Mouse (Mus musculus) gastrocnemius, adult 8-10 months (tissue): Measurements from ENCODE around the gene Wdr73. TPM values are rescaled to one million over a fixed set of nuclear protein-coding genes. Genes with fewer than 3 reads are reported as not detected.

Experiments used
- DNase-seq, 2 experiments: peaks; one replicate each; pipeline ENCODE4 v3.0.0; 2022; ENCODE audit warnings: low spot score in 2 of 2
- total RNA-seq, 4 experiments: library from RNA; stranded (reverse); gene quantifications; 2 replicates each; pipeline ENCODE4 v1.2.4; 2022

The Wdr73 gene
- total RNA-seq, 4 experiments from 2014 or later = 2.4 to 6.0 (median 3.8) TPM

DNA sequence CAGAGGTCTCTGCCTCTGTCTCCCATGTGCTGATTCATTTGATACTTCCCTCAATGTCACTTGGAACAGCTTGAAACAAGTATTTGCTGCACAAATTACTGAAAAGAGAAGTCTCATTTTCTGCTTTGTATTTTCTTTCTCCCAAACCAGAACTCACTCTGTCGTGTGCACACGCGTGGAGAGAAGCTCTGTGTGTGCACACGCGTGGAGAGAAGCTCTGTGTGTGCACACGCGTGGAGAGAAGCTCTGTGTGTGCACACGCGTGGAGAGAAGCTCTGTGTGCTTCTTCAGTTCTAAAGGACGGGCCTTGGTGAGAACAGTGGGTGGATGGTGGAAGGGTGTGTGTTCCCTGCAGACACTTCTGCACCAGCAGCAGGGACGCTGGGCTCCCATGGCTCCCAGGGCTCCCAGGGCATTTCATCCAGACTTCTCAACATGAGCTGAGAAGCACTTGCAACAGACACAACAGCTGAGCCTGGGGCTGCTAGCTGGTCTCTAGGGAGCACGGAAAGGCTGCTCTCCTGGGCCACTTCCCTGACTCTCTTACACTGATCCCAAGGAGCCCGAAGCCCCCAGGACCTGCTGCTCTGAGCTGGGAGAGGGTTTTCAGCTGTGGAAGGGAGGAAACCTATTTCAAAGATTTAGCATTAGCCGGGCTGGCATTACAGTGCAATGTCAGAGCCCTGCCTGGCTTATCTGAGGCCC lies 6.1 kb downstream of the Wdr73 start:
- DNase-seq = no peak

DNA sequence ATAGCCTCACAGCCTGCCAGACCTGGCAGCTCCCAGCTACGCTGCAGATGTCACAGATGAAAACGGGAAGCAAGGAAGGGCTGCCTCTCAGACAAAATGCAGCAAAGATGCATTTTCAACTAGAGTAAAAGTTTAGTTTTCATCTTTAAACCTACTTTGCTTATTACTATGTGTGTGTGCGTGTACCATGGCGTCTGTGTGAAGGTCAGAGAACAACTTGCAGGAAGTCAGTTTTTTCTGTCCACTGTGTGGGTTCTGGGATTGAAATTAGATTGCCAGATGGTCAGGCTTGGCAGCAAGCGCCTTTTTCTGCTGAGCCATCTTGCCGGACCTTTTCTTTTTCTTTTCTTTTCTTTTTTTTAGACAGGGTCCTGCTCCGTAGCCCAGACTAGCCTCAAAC lies 6.9 kb downstream of the Wdr73 start:
- DNase-seq = no peak

DNA sequence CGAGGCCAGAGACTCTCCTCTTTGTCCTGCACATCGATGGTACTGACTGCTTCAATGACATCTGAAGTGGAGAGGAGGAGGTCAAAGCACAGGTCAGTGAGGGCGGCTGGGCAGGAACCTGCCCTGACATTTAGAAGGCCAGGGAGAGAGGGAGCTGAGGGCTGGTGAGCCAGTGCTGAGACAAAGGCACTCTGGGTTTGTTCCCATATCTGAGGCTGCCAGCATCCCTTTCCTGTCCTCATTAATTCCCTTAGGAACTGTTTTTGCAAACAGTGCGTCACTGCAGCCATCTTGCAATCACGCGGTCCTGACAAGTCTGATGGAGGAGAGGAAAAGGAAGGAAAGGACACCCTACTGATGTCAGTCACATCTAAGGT lies 7.3 kb downstream of the Wdr73 start:
- DNase-seq = no peak

DNA sequence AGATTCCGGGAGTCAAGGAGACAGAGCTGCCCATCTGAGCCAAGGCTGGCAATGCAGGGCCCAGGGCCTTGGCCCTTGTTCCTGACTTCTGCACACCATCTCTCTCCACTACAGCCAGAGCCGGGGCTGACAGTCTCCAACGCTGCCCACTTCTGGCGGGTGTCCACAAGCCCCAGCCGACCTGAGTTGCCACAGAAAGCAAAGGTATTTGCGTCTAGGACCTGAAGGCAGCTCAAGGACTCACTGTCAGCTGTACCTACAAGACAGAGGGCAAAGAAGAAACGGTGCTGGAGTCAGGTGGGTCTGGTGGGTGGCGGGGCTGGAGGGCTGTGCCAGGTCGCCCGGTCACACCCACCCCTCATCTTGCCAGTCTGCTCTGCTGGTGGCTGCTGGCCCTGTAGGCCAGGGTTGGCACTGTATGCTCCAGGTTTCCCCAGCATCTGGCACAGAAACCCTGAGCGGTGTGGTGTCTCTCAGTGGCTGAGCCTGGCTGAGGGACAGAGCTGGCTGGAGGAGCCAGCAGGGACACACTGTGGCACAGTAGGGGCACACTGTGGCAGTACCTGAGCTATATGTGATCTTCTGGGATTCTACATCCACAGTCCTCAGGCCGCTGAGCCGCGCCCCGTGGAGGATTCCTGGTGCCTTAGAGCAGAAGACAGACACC lies 7.8 kb downstream of the Wdr73 start:
- no peak for DNase-seq

DNA sequence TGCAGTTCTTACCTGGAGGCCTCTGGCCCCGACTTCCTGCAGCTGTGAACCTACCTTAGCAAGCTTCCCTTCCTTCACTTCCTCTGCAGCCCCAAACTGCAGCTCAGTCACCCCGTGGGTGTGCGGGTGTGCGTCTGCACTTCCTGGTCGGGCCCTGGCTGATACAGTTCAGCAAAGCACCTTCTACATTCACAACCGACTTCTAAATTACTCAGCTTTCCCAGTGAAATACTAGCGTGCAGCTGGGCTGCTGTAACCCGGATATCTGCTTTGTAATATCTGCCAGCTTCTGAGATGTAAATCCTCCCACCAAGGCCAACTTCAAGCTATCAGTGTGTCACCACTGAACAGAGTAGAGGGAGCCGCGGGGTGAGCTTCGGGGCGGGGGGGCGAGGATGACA lies 11.2 kb downstream of the Wdr73 start:
- DNase-seq = no peak

DNA sequence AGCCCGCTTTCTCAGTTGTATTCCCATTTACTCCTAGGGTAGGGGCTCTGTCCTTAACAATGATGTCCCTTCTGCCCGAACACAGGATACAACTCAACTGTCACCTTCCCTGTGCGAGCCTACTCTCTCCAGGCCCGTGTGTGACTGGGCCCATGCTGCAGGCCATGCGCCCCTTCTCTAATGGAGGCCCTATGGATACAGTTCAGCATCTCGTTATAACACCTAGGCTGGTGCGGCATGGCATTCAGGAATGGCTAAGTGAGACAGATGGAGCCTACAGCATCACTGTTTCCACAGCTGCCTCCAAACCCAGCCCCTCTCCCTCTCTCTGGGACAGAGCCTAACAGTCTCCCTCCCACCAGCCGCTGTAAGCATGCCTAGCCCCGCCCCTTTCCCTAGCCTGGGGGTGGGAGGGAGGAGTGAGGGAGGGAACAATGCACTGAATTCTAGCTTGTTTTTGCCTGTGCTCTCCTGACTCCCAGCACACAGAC lies 12.0 kb downstream of the Wdr73 start:
- DNase-seq = no peak

DNA sequence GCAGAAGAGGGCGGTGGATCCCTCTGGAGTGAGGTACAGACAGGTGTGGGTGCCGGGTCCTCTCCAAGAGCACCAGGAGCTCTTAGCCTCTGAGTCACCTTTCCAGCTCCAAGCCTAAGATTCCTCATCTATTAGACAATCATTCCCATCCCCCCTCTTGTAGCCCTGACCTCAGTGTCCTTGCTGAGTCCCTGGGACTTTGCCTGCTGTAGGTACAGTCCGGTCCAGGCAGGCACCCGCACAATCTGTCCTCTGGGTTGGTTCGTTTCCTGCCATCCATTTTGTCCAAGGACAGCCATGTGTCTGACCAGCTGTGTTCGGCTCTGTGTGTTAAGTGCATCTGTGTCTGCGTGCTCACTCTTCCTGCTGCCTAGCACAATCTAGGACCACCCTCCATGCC lies 12.5 kb downstream of the Wdr73 start:
- DNase-seq = no peak

DNA sequence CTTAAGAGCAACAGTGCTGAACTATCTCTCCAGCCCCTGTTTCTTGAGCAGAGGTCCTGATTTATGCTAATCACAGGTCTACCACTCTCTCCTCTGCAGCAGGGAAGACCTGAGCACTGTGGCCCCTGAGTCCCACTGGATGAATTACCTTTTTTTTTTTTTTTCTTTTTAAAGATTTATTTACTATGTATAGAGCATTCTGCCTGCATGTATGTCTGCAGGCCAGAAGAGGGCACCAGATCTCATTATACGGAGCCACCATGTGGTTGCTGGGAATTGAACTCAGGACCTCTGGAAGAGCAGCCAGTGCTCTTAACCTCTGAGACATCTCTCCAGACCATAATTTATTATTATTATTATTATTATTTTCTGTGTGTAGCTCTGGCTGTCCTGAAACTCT lies 15.4 kb downstream of the Wdr73 start:
- no peak for DNase-seq

DNA sequence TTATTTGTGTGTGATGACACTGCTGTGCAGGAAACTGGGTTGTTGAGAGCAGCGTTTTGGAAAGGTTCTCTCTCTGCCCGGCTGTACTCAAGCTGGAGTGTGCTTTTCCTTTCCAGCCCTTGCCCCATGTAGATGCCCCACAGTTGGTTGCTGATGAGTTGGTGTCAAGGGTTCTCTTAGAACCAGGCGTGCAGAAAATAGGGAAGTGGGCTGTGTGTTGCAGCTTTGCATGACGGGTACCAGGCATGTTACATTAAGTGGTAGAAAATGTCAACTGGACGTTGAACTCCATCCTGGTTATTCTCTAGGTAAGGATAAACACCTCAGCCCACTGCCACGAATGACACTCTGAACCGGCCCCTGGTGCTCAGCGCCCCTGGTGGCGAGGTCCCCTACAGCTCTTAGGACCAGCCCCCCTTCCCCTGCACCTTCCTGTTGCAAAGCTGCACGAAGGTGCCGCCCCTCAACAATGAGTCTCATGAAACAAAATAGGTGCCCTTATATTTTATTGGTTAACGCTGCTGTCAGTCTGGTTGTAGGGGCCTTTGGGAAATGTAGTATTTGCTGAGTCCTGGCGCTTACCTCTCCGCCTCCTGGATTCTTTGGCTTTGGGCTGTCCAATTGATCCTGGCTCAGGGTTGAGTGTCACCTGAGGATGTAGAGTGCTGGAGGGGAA lies 18.1 kb downstream of the Wdr73 start:
- no peak for DNase-seq

DNA sequence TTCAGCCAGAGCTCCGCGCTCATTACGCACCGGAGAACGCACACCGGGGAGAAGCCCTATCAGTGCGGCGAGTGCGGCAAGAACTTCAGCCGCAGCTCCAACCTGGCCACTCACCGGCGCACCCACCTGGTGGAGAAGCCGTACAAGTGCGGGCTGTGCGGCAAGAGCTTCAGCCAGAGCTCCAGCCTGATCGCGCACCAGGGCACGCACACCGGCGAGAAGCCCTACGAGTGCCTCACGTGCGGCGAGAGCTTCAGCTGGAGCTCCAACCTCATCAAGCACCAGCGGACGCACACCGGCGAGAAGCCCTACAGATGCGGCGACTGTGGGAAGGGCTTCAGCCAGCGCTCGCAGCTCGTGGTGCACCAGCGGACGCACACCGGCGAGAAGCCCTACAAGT lies 25.3 kb downstream of the Wdr73 start:
- DNase-seq = no peak

DNA sequence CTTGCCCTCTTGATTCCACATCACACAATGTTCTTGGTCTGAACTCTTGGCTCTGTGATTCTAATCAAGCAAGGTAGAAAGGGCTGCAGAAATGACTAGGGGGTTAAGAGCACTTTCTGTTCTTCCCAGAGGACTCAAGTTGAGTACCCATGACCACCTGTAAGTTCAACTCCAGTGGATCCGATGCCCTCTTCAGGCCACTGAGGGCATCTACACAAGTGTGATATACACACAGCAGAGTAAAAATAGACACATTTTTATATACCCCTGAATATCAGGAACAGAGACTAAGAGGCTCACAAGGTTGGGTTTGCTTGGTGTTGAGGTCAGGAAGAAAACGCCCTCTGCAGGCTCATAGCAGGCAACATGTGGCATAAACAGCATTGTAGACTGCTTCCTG lies 27.4 kb downstream of the Wdr73 start:
- no peak for DNase-seq

DNA sequence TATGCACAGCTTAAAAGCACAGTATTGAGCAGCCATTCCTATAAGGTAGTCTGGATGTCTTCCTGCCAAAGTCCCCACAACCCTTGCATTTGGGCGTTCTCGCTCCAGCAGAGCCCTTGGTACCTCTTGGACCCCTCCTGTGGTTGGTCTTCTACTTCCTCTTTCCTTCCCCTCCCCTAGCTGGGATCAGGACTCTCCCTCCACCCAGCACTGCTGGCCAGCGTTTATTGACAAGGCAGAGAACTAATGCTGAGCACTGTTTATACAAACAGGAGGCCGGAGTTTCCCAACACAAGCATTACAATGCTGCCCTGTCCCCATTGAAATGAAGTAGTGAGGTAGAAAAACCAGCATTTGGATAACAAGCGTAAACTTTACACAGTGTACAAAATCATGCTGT lies 28.0 kb downstream of the Wdr73 start:
- DNase-seq = no peak

DNA sequence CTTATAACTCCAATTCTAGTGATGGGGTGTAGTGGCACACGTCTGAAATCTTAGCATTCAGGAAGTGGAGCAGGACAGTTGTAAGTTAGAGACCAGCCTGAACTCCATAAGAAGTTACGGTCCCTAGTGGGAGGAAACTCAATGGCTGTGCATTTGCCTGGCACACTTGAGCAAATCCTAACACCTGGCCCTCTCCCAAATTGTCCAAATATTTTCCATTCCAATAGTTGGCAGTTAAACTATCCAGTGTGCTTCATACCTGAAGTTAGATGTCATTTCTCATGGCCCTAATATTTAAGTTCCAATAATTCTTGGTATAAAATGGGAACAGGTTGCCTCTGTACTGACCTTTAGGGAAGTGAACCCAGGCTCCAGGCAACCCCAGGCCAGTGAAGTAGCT lies 32.4 kb downstream of the Wdr73 start:
- DNase-seq = no peak

DNA sequence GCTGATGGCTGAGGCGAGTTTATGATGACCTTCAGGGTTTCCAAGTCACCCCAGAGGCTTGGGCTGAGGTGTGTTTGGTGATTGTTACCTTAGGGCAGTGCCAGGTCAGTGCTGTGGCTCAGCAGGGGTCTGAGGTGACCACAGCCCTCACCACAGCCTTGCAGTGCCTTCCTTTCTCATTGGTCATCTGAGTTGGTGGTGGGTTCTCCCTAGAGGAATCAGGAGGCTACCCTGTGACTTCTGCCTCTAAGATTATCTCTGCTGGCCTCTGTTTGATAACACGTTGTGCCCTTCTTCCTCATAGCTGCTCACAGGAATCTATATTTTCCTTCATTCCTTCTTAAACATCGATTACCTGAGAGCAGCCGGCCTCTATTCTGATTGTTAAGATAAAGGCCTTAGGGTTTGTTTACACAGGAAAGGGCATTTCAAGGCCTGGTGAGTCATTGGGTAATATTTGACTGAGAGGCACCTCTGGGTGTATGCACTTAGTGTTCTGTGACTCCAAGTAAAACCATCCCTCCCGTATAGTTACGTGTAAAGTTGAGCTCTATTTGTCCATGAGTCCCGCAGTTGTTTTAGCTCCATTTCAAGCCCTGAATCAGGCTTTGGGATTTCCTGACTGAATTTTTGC lies 34.4 kb downstream of the Wdr73 start:
- no peak for DNase-seq

DNA sequence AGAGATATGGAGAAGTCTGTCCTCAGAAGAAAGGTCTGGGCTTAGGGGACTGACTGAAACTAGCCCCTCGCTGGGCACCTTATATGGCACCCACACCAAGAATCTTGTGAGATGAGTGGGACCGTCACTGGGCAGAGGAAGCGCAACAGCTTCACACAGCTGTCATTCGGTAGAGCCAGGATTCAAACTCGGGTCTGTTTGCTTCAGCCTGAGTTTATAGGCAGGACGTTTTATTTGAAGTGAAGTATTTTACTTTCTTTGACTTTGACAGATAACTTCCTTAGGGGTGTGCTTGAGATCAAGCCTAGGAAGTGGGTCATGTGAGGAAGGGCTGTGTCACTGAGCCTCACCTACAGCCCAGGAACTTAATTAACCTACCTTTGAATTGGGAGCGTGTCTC lies 35.5 kb downstream of the Wdr73 start:
- DNase-seq = no peak

DNA sequence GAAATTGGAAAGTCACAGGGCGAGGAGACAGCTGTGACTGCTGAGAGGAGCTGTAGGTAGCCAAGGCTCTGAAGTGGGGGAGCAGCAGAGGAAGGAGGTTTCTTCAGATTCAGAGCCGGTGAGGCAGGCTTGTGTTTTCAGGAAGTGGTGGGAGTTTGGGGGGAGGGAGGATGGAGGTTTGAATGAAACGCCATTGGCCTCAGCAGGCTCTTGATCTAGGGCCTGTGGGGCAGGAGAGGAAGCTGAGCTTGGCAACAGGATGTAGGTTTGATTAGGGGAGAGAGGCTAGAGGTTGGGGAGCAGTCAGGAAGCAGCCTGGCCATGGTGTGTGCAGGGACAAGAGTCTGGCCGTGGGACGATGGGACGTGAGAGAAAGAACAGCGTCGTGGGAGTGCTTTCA lies 36.2 kb downstream of the Wdr73 start:
- DNase-seq = no peak

DNA sequence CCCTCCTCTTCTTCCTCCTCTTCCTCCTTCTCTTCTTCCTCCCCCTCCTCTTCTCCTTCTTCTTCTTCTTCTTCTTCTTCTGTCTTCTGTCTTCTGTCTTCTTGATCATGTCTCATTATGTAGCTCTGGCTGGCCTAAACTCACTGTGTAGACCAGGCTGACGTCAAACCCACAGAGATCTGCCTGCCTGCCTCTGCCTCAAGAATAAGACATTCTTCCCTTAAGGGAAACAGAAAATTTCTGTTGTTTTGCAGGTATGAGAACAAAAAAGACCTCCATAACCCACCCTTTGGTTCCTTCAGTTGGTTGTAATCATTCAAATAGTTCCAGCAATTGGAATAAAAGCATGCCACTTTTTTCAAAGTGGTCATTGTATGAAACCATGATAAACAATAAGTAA lies 36.9 kb downstream of the Wdr73 start:
- DNase-seq = no peak

DNA sequence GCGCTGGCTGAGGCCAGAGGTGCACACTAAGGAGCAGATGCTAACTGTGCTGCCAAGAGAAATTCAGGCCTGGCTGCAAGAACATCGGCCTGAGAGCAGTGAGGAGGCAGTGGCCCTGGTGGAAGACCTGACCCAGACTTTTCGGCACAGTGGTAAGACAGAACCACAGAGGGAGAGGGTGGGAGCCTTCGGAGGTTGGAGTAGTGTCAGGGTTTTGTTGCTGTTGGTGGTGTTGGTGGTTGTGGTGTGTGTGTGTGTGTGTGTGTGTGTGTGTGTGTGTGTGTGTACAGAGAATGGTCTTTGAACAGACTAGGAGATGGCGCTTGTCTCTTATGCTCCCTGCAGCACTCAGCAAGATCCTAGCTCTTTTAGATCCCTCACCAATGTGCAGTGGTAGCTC lies 37.5 kb downstream of the Wdr73 start:
- no peak for DNase-seq

DNA sequence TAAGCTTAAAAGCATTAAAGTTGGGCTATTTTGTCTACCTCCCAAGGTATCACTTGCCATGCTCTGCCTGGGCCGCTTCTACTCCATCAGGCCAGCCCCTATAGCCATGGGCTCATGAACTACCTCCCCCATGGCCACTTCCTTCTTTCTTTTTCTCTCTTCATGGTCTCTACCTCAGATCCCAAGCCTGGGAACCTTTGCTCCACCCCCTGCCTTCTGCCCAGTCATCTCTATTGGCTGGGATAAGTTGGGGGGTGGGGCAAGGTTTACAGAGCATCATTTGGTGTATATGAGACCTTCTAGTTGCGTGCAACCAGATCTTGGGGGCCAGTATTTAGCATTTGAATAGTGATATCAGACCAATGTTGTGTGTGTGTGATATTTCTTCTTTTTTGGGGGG lies 38.6 kb downstream of the Wdr73 start:
- DNase-seq = no peak

DNA sequence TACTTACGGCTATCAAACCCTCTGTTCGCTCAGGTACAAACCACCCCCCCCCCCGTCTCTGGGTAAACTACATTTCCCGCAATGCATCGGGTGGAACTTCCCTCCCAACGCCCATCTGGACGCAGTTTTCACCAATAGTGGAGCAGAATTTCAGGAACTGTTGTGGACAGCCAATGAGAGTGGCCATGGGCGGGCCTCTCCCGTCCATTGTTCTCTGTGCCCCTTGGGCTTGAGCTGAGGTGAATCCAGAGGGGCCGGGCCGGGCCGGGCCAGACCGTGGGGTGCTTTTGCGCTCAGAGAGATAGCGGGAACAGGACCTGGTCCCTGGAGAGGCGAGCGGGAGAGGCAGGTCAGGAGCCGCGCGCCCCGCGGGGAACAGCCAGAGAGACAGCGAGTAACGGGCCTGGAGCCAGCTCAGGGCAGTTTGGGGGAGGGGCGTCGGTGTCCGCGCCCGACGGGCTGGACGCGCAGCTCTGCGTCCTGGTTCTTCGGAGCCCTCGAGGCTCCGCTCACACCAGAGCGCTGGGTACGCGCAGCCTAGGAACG lies 40.3 kb downstream of the Wdr73 start, which contains the start of gene Zscan2:
TSS of gene Zscan2 (plus strand) at position 192 of the 546 bp plus-strand sequence.
- DNase-seq = peak; percentile 77 to 80

DNA sequence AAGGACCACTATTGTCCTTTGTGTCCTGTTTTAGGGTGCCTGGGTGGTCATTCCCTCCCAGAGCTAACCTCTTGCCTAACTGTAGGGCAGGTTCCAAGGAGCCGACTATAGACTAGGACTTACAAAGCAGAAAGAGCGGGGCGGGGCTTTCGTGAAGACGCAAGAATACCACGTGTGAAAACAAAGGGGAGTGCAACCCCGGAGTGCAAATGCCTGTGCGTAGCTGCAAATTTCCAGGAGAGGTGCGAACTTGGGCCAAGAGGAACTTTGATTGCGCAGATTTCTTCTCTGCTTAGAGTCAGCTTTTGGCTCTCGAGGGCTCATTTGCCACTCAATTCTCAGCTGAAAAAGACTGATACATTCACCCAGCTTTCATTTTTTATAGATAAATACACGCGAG lies 40.8 kb downstream of the Wdr73 start:
- peak in 1 of 2 experiments; percentile 18 for DNase-seq

DNA sequence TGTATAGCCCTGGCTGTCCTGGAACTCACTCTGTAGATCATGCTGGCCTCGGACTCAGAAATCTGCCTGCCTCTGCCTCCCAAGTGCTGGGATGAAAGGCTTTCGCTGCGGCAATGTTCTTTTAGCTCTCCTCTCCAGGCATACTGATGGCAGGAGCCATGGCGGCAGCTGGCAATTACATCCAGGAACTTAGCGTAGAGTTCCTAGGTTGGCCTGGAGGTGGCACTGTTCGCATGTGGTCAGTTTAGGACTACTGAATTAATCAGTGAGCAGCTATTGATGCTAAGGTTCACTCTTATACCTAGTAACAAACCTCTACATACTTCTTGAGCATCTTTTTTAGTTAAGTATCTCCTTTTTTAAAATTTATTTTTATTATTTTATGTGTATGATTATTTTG lies 43.9 kb downstream of the Wdr73 start:
- DNase-seq = peak; percentile 50 to 57
